Mouse (Mus musculus) heart, postnatal 0 days (tissue): ENCODE data around the gene Gtf3c3.

Source experiments
- CTCF ChIP-seq: IDR thresholded peaks from 2 replicates; pipeline ENCODE4 v1.5.1; 2016; ENCODE audit warnings: antibody characterized with exemption, control low read depth, low read depth
- EP300 ChIP-seq: IDR thresholded peaks from 2 replicates; pipeline ENCODE4 v1.6.1; 2016; ENCODE audit warnings: antibody characterized with exemption, low read depth

- no peak for TF ChIP-seq CTCF
- no peak for TF ChIP-seq EP300
Observed at GRCm38 (mm10) chr1:54438340-54439079, at the start of gene Gtf3c3.
